Mouse (Mus musculus): ENCODE results near the gene Wdr77. TPM values are rescaled to one million over a fixed set of nuclear protein-coding genes. Genes with fewer than 3 reads are reported as not detected.
"Not testable (repeated sequence)": the region's sequence is repeated elsewhere in the genome, so short reads cannot be mapped to it uniquely, and the experiment has no call there.

The Wdr77 gene
- 10 to 100 TPM; 62.8 to 66.1 TPM for total RNA-seq (2021)

DNA sequence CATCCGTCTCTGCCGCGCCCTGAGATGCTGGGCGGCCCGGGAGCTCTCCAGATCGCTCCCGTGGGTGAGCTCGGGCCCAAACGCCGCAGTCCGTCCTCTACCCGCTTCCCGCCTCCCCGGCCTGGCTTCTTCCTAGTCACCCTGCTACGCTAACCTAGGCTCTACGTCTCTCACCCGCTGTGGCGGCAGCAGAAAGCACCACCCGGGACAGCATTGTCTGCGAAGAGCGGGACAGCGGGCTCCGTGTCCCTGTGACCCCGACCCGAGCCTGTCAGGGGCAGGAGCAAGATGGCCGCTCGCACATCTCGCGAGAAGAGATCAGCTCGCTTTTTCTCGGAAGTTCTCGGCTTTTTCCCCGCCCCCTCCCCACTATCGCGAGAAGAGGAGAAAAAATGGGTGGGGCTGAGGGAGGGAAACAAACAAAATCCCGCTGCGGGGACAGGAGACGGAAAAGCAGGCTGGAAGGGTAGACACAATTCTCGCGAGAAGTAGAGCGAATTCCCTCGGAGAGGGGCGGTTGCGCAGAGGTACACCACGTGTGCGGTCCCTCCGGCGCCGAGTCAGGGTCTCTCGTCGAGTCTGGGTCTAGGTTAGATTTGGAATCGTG lies at the start of gene Wdr77:
Gene Wdr77 (plus strand): TSS at position 396 of the 607 bp plus-strand sequence.
- intact Hi-C loops (cut with DNase I) = loop anchor here (5.0 kb wide), 1 partner anchor 272 kb away; the partner anchor contains the start of gene Ddx20
- peak; percentile 96 for DNase-seq (ENCODE audit: extremely low spot score in 1 of 2, low spot score in 2 of 2)

DNA sequence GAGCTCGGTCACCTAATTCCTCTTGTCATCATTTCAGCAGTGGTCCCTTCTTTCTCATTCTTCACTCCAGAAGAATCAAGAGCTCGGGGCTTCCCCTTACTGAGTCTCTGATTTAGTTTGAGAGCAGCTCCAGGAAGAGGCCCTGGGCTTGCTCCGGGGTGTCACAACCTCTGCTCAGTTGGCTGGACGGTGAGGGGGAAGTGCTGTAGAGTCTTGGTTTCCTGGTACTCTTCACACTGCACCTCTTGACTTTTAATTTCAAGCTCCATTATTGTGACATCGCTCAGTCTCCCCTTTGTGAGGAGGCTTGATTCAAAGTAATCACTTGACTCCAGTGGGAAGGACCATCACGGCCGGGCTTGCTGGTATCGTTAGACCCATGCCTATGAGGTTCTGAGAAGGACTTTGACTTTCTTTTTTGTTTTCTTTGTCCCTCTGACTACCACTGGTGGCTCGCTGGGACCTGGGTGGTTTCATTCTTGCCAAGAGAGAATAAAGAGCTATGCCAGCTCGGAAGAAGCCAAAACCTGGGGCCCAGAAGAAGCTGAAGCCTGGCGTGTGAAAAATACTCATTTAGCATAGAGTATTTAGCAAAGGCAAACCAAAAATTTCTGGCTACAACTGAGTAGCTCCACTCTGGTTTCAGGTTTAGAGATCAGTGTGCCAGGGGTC lies 48.5 kb upstream of the Wdr77 start:
- intact Hi-C loops (cut with DNase I) = no loop called here
- DNase-seq (ENCODE audit: extremely low spot score in 1 of 2, low spot score in 2 of 2) = no peak

- no peak for DNase-seq (ENCODE audit: extremely low spot score in 1 of 2, low spot score in 2 of 2)
- intact Hi-C loops (cut with DNase I) = no loop called here
These were observed 46.9 kb upstream of the Wdr77 start for GRCm38 (mm10) chr3:105912097-105912880.

- intact Hi-C loops (cut with DNase I) = no loop called here
- no peak for DNase-seq (ENCODE audit: extremely low spot score in 1 of 2, low spot score in 2 of 2)
These were observed 45.1 kb upstream of the Wdr77 start for GRCm38 (mm10) chr3:105913839-105914681.

GRCm38 (mm10) chr3:105915281-105915680 lies 43.9 kb upstream of the Wdr77 start:
- DNase-seq (ENCODE audit: extremely low spot score in 1 of 2, low spot score in 2 of 2) = no peak
- intact Hi-C loops (cut with DNase I) = no loop called here

GRCm38 (mm10) chr3:105916455-105916854 lies 42.7 kb upstream of the Wdr77 start:
- DNase-seq (ENCODE audit: extremely low spot score in 1 of 2, low spot score in 2 of 2); intact Hi-C loops (cut with DNase I): not testable (repeated sequence)

GRCm38 (mm10) chr3:105917656-105918354 lies 41.4 kb upstream of the Wdr77 start:
- intact Hi-C loops (cut with DNase I) = no loop called here
- no peak for DNase-seq (ENCODE audit: extremely low spot score in 1 of 2, low spot score in 2 of 2)

GRCm38 (mm10) chr3:105918355-105918745 lies 40.8 kb upstream of the Wdr77 start:
- no peak for DNase-seq (ENCODE audit: extremely low spot score in 1 of 2, low spot score in 2 of 2)
- intact Hi-C loops (cut with DNase I) = no loop called here

- not testable (repeated sequence) for DNase-seq (ENCODE audit: extremely low spot score in 1 of 2, low spot score in 2 of 2)
These were observed 38.4 kb upstream of the Wdr77 start for GRCm38 (mm10) chr3:105920743-105921142.

DNA sequence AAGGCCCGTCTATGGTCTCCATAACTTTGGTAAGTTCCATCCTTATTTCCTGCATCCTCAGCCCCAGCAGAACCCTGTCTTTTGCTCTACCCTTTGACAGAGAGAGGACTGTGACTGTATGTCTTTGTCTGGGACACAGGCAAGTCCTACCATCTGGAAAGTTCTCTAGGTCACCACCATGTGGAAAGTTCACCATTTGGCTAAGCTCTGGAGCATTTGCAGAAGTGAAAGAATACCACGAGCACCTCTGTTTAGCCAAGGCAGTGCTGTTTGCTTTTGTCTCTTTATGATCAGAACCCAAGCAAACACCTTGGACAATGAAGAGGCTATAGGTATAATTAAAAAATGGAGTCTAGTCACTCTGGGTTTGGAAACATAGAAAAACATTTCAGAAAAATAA lies 37.2 kb upstream of the Wdr77 start:
- no peak for DNase-seq (ENCODE audit: extremely low spot score in 1 of 2, low spot score in 2 of 2)
- intact Hi-C loops (cut with DNase I) = no loop called here

More at GRCm38 (mm10) chr3:105920743-105921142, 38.4 kb upstream of the Wdr77 start:
- intact Hi-C loops (cut with DNase I) = not testable (repeated sequence)

GRCm38 (mm10) chr3:105924616-105925015 lies 34.6 kb upstream of the Wdr77 start:
- intact Hi-C loops (cut with DNase I) = no loop called here
- DNase-seq (ENCODE audit: extremely low spot score in 1 of 2, low spot score in 2 of 2) = no peak

DNA sequence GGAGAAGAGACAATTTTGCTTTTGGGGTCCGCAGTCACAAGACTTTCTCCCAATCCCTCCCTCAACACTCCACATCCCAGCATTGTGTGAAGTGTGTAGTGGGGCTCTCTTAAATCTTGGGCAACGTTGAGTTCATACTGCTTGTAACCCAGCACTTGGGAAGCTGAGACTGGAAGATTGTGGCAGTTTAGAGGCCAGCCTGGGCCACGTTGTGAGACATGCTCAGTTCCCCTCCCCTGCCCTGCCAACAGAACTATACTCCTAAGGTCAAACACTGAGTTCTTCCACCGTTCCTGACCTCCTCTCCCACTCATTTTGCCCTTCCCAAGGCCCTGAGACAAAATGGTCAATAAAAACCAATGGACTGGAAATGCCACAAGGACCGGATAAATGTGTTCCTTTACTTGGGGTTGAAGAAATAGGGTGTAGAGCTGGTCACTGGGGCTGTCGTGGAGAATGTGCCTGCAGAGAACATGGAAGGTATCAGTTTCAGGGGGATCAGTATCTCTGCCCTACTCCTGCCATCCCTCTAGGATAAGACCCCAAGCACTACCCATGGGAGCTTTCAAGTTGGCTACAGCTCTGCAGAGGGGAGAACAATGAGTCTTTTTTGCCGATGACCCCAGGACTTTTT lies 31.5 kb upstream of the Wdr77 start:
- intact Hi-C loops (cut with DNase I) = no loop called here
- DNase-seq (ENCODE audit: extremely low spot score in 1 of 2, low spot score in 2 of 2) = no peak

DNA sequence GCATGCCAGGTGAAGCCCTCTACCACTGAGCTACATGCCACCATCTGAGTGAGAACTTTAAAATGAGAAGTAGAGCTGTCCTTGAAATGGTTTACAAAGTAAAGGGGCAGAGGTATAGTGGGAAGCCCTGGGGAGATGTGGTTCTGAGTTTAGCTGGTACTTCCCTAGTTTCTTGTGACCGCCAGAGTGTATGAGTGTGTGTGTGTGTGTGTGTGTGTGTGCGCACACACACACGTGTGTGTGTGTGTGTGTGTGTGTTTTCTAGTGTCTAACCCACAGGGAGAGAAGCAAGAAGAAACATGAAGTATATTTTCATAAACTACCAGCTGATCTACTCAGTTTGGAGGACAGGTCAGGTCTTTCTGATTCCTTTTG lies 31.0 kb upstream of the Wdr77 start:
- DNase-seq (ENCODE audit: extremely low spot score in 1 of 2, low spot score in 2 of 2) = no peak
- intact Hi-C loops (cut with DNase I) = no loop called here

DNA sequence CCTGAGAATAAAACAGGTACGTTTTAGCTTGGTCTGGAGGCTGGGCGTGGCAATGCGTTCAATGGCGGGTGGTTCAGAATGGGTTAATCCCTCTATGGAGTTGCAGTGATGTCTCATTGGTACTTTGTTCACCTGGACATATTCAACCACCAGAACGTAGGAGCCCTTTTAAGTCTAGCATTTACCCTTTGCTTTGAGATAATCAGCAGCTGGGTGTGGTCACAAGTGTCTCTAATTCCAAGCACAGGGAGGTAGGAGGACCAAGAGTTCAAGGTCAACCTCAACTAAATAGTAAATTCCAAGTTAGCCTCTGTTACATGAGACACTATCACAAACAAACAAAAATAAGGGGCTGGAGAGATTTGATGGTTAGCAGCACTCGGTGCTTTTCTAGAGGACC lies 30.4 kb upstream of the Wdr77 start:
- intact Hi-C loops (cut with DNase I) = no loop called here
- no peak for DNase-seq (ENCODE audit: extremely low spot score in 1 of 2, low spot score in 2 of 2)

GRCm38 (mm10) chr3:105929821-105930220 lies 29.3 kb upstream of the Wdr77 start:
- DNase-seq (ENCODE audit: extremely low spot score in 1 of 2, low spot score in 2 of 2) = no peak
- intact Hi-C loops (cut with DNase I) = no loop called here

GRCm38 (mm10) chr3:105931095-105931494 lies 28.1 kb upstream of the Wdr77 start:
- DNase-seq (ENCODE audit: extremely low spot score in 1 of 2, low spot score in 2 of 2) = no peak
- intact Hi-C loops (cut with DNase I) = no loop called here

DNA sequence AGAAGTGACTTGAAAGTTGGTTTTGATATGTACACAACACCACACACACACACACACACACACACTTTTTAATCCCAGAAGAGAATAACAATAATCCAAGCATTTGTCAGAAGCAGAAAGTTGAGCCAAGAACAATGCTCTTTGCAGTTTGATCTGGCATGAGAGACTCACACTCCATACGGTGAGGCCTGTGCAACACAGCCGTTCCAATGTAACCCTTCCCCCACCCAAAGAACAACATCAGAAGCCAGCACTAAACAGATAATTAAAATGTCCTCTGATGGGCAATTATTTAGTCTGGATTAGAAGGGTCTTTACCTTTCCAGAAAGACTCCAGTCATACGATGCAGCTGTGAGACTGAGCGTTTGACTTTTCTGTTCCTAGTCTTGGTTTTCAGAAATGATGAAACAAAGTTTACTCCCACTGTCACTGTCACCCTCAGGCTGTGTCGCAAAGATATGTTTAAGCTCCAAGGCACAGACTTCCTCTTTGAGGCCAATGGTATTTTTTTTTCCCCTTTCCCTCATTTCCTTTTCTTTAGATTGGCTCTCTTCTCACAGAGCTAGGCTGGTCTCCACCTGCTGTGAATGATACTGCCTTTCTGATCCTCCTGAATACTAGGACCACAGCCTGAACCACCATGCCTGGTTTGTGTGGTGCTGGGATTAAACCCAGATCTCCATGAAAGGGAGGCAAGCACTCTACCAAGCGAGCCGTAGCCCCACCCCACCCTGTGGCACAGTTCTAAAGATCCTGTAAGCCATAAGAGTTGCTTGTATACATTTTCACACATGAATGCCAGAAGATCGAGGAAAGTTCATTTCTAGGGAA lies 26.7 kb upstream of the Wdr77 start, which contains the start of gene I830077J02Rik:
Gene I830077J02Rik (minus strand): TSS at position 425 of the 832 bp plus-strand sequence.
- no peak for DNase-seq (ENCODE audit: extremely low spot score in 1 of 2, low spot score in 2 of 2)
- intact Hi-C loops (cut with DNase I) = no loop called here
